Mouse (Mus musculus) hindbrain, embryonic 10.5 days (tissue): ENCODE results near the gene Olfr905. TPM values are rescaled to one million over a fixed set of nuclear protein-coding genes. Genes with fewer than 3 reads are reported as not detected.

ENCODE experiments used
- DNase-seq: peaks from one replicate; pipeline ENCODE4 v3.0.0-alpha.2; 2017; ENCODE audit warnings: low spot score
- H3K27ac ChIP-seq: fragments of 300-500 bp; sonication (generic); 2 replicates; pipeline ENCODE4 v1.5.1; 2016; ENCODE audit warnings: mild to moderate bottlenecking, moderate library complexity
- H3K27me3 ChIP-seq: fragments of 300-500 bp; sonication (generic); 2 replicates; pipeline ENCODE4 v1.6.1; 2016; ENCODE audit warnings: mild to moderate bottlenecking; ENCODE audit not compliant: poor library complexity, insufficient read depth, severe bottlenecking
- H3K36me3 ChIP-seq: fragments of 300-500 bp; sonication (generic); 2 replicates; pipeline ENCODE4 v1.6.1; 2016; ENCODE audit warnings: mild to moderate bottlenecking, moderate library complexity
- H3K4me1 ChIP-seq: fragments of 300-500 bp; sonication (generic); replicated peaks from 2 replicates; pipeline ENCODE4 v1.6.1; 2016; ENCODE audit warnings: mild to moderate bottlenecking
- H3K4me3 ChIP-seq: fragments of 300-500 bp; sonication (generic); 2 replicates; pipeline ENCODE4 v1.5.1; 2016; ENCODE audit warnings: mild to moderate bottlenecking, moderate library complexity
- H3K9me3 ChIP-seq: fragments of 300-500 bp; sonication (generic); 2 replicates; pipeline ENCODE4 v1.6.1; 2016; ENCODE audit warnings: mild to moderate bottlenecking, moderate library complexity
- WGBS: fragments of 180-500 bp; shearing (Covaris S2); methylation state at CpG from one replicate; pipeline ENCODE4 v1.1.7; 2016; 5-methylcytosine and 5-hydroxymethylcytosine counted together
- polyA plus RNA-seq: library from polyadenylated mRNA; unstranded; fragments of >200 nt; fragmentation: Nextera tagmentation; extraction: Ambion mirVana; gene quantifications from 2 replicates; pipeline ENCODE4 v1.2.1, GENCODE M21; 2016

The Olfr905 gene
- polyA plus RNA-seq: not detected in 2 replicates

- Histone ChIP-seq H3K27ac (no peak within 1 kb of the TSS), H3K9me3 (no peaks in the 10 kb centered on the region), H3K36me3 (no peaks in the 10 kb centered on the region), H3K27me3 (no peaks in the 10 kb centered on the region), H3K4me3 (no peak within 1 kb of the TSS), H3K4me1 (no peaks in the 10 kb centered on the region)
- no peak for DNase-seq
Measured at GRCm38 (mm10) chr9:38470807-38471206, at the start of gene Olfr905. TSS of gene Olfr905 (plus strand) at chr9:38471107.

GRCm38 (mm10) chr9:38423801-38424200 lies 47.1 kb upstream of the Olfr905 start:
- Histone ChIP-seq H3K36me3 (no peaks in the 10 kb centered on the region), H3K4me3 (no peak overlapping the region), H3K27ac (no peak overlapping the region), H3K27me3 (no peaks in the 10 kb centered on the region), H3K4me1 (no peaks in the 10 kb centered on the region), H3K9me3 (no peaks in the 10 kb centered on the region)
- DNase-seq: no peak

GRCm38 (mm10) chr9:38427026-38427425 lies 43.9 kb upstream of the Olfr905 start:
- no peak overlapping the region for H3K4me3 ChIP-seq
- WGBS: 55% methylated on average over 1 of the region's 1 CpGs
- no peaks in the 10 kb centered on the region for H3K36me3 ChIP-seq
- H3K9me3 ChIP-seq: no peaks in the 10 kb centered on the region
- no peak for DNase-seq
- H3K27me3 ChIP-seq: no peaks in the 10 kb centered on the region
- H3K4me1 ChIP-seq: no peaks in the 10 kb centered on the region
- no peak overlapping the region for H3K27ac ChIP-seq

- H3K9me3 ChIP-seq: no peaks in the 10 kb centered on the region
- no peaks in the 10 kb centered on the region for H3K4me1 ChIP-seq
- 92% methylated on average over 1 of the region's 1 CpGs for WGBS
- H3K4me3 ChIP-seq: no peak within 1 kb of the TSS
- no peaks in the 10 kb centered on the region for H3K36me3 ChIP-seq
- DNase-seq: no peak
- no peak within 1 kb of the TSS for H3K27ac ChIP-seq
- H3K27me3 ChIP-seq: no peaks in the 10 kb centered on the region
Measured at GRCm38 (mm10) chr9:38429155-38429554, 41.8 kb upstream of the Olfr905 start, which contains the start of gene Olfr901. TSS of gene Olfr901 (plus strand) at chr9:38429455.

GRCm38 (mm10) chr9:38447352-38447751 lies 23.6 kb upstream of the Olfr905 start, which contains the start of gene Olfr902:
TSS of gene Olfr902 (plus strand) at chr9:38447652.
- Histone ChIP-seq H3K27ac (no peak within 1 kb of the TSS), H3K36me3 (no peaks in the 10 kb centered on the region), H3K4me1 (no peaks in the 10 kb centered on the region), H3K9me3 (no peaks in the 10 kb centered on the region), H3K27me3 (no peaks in the 10 kb centered on the region), H3K4me3 (no peak within 1 kb of the TSS)
- WGBS: 93% methylated on average over 5 of the region's 5 CpGs
- DNase-seq: no peak

GRCm38 (mm10) chr9:38462844-38463243 lies 8.1 kb upstream of the Olfr905 start, which contains the start of gene Olfr904:
TSS of gene Olfr904 (plus strand) at chr9:38463144.
- H3K4me3 ChIP-seq: no peak within 1 kb of the TSS
- no peaks in the 10 kb centered on the region for H3K27me3 ChIP-seq

GRCm38 (mm10) chr9:38486785-38487184 lies 15.9 kb downstream of the Olfr905 start, which contains the start of gene Olfr906:
TSS of gene Olfr906 (plus strand) at chr9:38487085.
- no peaks in the 10 kb centered on the region for H3K9me3 ChIP-seq
- H3K4me3 ChIP-seq: no peak within 1 kb of the TSS
- H3K27ac ChIP-seq: no peak within 1 kb of the TSS
- H3K36me3 ChIP-seq: no peaks in the 10 kb centered on the region
- no peak for DNase-seq
- no peaks in the 10 kb centered on the region for H3K27me3 ChIP-seq
- WGBS: 88% methylated on average over 3 of the region's 3 CpGs
- H3K4me1 ChIP-seq: no peaks in the 10 kb centered on the region

More at GRCm38 (mm10) chr9:38462844-38463243, 8.1 kb upstream of the Olfr905 start, which contains the start of gene Olfr904:
- no peaks in the 10 kb centered on the region for H3K36me3 ChIP-seq
- DNase-seq: no peak
- no peaks in the 10 kb centered on the region for H3K4me1 ChIP-seq
- H3K27ac ChIP-seq: no peak within 1 kb of the TSS
- no peaks in the 10 kb centered on the region for H3K9me3 ChIP-seq

- Histone ChIP-seq H3K27ac (no peak within 1 kb of the TSS), H3K36me3 (no peaks in the 10 kb centered on the region), H3K4me3 (no peak within 1 kb of the TSS), H3K4me1 (no peaks in the 10 kb centered on the region), H3K27me3 (no peaks in the 10 kb centered on the region), H3K9me3 (no peaks in the 10 kb centered on the region)
- WGBS: 80% methylated on average over 2 of the region's 2 CpGs
- DNase-seq: no peak
Measured at GRCm38 (mm10) chr9:38495501-38495900, 24.6 kb downstream of the Olfr905 start, which contains the start of gene Olfr907. TSS of gene Olfr907 (plus strand) at chr9:38495801.

- WGBS: 86% methylated on average over 2 of the region's 2 CpGs
- DNase-seq: no peak
- Histone ChIP-seq H3K36me3 (no peaks in the 10 kb centered on the region), H3K9me3 (0 out of 2 replicates have a peak, but pooled peaks cover 4% of the 10 kb centered on the region), H3K27ac (no peak overlapping the region), H3K27me3 (no peaks in the 10 kb centered on the region), H3K4me3 (no peak overlapping the region), H3K4me1 (no peaks in the 10 kb centered on the region)
Measured at GRCm38 (mm10) chr9:38512353-38512752, 41.4 kb downstream of the Olfr905 start.

GRCm38 (mm10) chr9:38521280-38521679 lies 50.4 kb downstream of the Olfr905 start, which contains the start of gene Olfr911-ps1:
TSS of gene Olfr911-ps1 (plus strand) at chr9:38521580.
- H3K36me3 ChIP-seq: no peaks in the 10 kb centered on the region
- H3K4me1 ChIP-seq: no peaks in the 10 kb centered on the region
- no peaks in the 10 kb centered on the region for H3K27me3 ChIP-seq
- no peaks in the 10 kb centered on the region for H3K9me3 ChIP-seq
- no peak within 1 kb of the TSS for H3K27ac ChIP-seq
- H3K4me3 ChIP-seq: no peak within 1 kb of the TSS
- 84% methylated on average over 1 of the region's 1 CpGs for WGBS
- no peak for DNase-seq

Other genes with a start within 250 kb of the Olfr905 start
- not detected in 2 replicates for gene Olfr143, start 218.3 kb upstream of the Olfr905 start, polyA plus RNA-seq
- gene Olfr895, start 203.3 kb upstream of the Olfr905 start, polyA plus RNA-seq: not detected in 2 replicates
- gene Olfr896-ps1, start 180.0 kb upstream of the Olfr905 start, polyA plus RNA-seq: not detected in 2 replicates
- not detected in 2 replicates for gene Olfr25, start 142.0 kb upstream of the Olfr905 start, polyA plus RNA-seq
- gene Olfr898, start 122.7 kb upstream of the Olfr905 start, polyA plus RNA-seq: not detected in 2 replicates
- gene Olfr250, start 104.2 kb upstream of the Olfr905 start, polyA plus RNA-seq: not detected in 2 replicates
- not detected in 2 replicates for gene Olfr251, start 94.0 kb upstream of the Olfr905 start, polyA plus RNA-seq
- not detected in 2 replicates for gene Olfr147, start 69.4 kb upstream of the Olfr905 start, polyA plus RNA-seq
- gene Olfr901, start 41.7 kb upstream of the Olfr905 start, polyA plus RNA-seq: not detected in 2 replicates
- gene Olfr902, start 23.5 kb upstream of the Olfr905 start, polyA plus RNA-seq: not detected in 2 replicates
- gene Olfr904, start 8.0 kb upstream of the Olfr905 start, polyA plus RNA-seq: not detected in 2 replicates
- not detected in 2 replicates for gene Olfr906, start 16.0 kb downstream of the Olfr905 start, polyA plus RNA-seq
- not detected in 2 replicates for gene Olfr907, start 24.7 kb downstream of the Olfr905 start, polyA plus RNA-seq
- gene Olfr911-ps1, start 50.5 kb downstream of the Olfr905 start, polyA plus RNA-seq: not detected in 2 replicates
- not detected in 2 replicates for gene Olfr910, start 66.7 kb downstream of the Olfr905 start, polyA plus RNA-seq
- gene Olfr912, start 109.1 kb downstream of the Olfr905 start, polyA plus RNA-seq: not detected in 2 replicates
- gene Olfr913, start 121.7 kb downstream of the Olfr905 start, polyA plus RNA-seq: not detected in 2 replicates
- not detected in 2 replicates for gene Olfr914, start 134.0 kb downstream of the Olfr905 start, polyA plus RNA-seq
- not detected in 2 replicates for gene Olfr916, start 188.8 kb downstream of the Olfr905 start, polyA plus RNA-seq
- gene Olfr917, start 194.7 kb downstream of the Olfr905 start, polyA plus RNA-seq: not detected in 2 replicates
- not detected in 2 replicates for gene Olfr918, start 203.5 kb downstream of the Olfr905 start, polyA plus RNA-seq
- gene Olfr919, start 232.6 kb downstream of the Olfr905 start, polyA plus RNA-seq: not detected in 2 replicates
- gene Vwa5a, start 247.2 kb downstream of the Olfr905 start, polyA plus RNA-seq: 6.3 and 7.5 TPM in 2 replicates